Mouse (Mus musculus) CH12.LX (cell line): Measurements from ENCODE around the gene Yaf2. TPM values are rescaled to one million over a fixed set of nuclear protein-coding genes. Genes with fewer than 3 reads are reported as not detected.

ENCODE experiments used
- DNase-seq: peaks from one replicate; pipeline ENCODE4 v3.0.0-alpha.2; 2013; ENCODE audit errors: extremely low read depth
- H3K27ac ChIP-seq: 2 replicates; pipeline ENCODE4 v1.5.1; 2012; ENCODE audit warnings: low read depth, mild to moderate bottlenecking, control low read depth, moderate library complexity; ENCODE audit not compliant: insufficient read depth
- H3K27me3 ChIP-seq: replicated peaks from 2 replicates; pipeline ENCODE3; 2012; ENCODE audit warnings: inconsistent platforms
- H3K36me3 ChIP-seq, 2 experiments: replicated peaks in 1 of 2; 2 replicates each; pipeline versions ENCODE3 to v1.6.1; 2012; ENCODE audit warnings: inconsistent platforms in 1 of 2, low read length in 1 of 2, mild to moderate bottlenecking in 1 of 2, mixed read lengths in 1 of 2, moderate library complexity in 1 of 2; ENCODE audit not compliant: control insufficient read depth in 1 of 2, insufficient read depth in 1 of 2
- H3K4me1 ChIP-seq, 2 experiments: 2 replicates each; pipeline ENCODE4 v1.6.1; 2012; ENCODE audit warnings: inconsistent platforms in 1 of 2, moderate library complexity in 1 of 2; ENCODE audit not compliant: insufficient read depth in 2 of 2, control insufficient read depth in 1 of 2
- H3K4me2 ChIP-seq: 2 replicates; pipeline ENCODE4 v1.6.1; 2012; ENCODE audit warnings: low read depth, mild to moderate bottlenecking, control low read depth; ENCODE audit not compliant: poor library complexity, insufficient read depth, severe bottlenecking
- H3K4me3 ChIP-seq, 3 experiments: fragments of 150-350 bp in 1 of 3; sonication (generic) in 1 of 3; replicated peaks in 1 of 3; 2 replicates each; pipeline versions ENCODE3 to v1.5.1; 2011 to 2012; ENCODE audit warnings: low read depth in 2 of 3, low read length in 2 of 3, mild to moderate bottlenecking in 2 of 3, moderate library complexity in 2 of 3, control low read depth in 1 of 3, improper control_type of control experiment in 1 of 3, inconsistent platforms in 1 of 3, mixed read lengths in 1 of 3; ENCODE audit not compliant: poor library complexity in 1 of 3
- H3K79me2 ChIP-seq: replicated peaks from 2 replicates; pipeline ENCODE4 v1.6.1; 2012; ENCODE audit warnings: mild to moderate bottlenecking, moderate library complexity; ENCODE audit not compliant: control insufficient read depth, poor library complexity, insufficient read depth, severe bottlenecking; ENCODE audit errors: extremely low read depth
- H3K9ac ChIP-seq: 2 replicates; pipeline ENCODE4 v1.6.1; 2012; ENCODE audit warnings: low read depth, mild to moderate bottlenecking, control low read depth, moderate library complexity; ENCODE audit not compliant: insufficient read depth
- H3K9me3 ChIP-seq: replicated peaks from 2 replicates; pipeline ENCODE3; 2012; ENCODE audit warnings: low read length, inconsistent platforms, mixed read lengths
- BHLHE40 ChIP-seq: IDR thresholded peaks from 2 replicates; pipeline ENCODE4 v1.6.1; 2011; ENCODE audit warnings: mild to moderate bottlenecking, low read depth, low read length, improper control_type of control experiment
- CHD1 ChIP-seq: IDR thresholded peaks from 2 replicates; pipeline ENCODE4 v1.6.1; 2012; ENCODE audit warnings: low read depth, low read length, improper control_type of control experiment, inconsistent platforms
- CTCF ChIP-seq, 2 experiments: IDR thresholded peaks in 1 of 2; conservative IDR thresholded peaks in 1 of 2; 2 replicates each; pipeline ENCODE4 v1.5.1; 2011 to 2012; ENCODE audit warnings: low read depth in 2 of 2, low read length in 2 of 2, improper control_type of control experiment in 1 of 2, inconsistent platforms in 1 of 2, mild to moderate bottlenecking in 1 of 2, moderate library complexity in 1 of 2
- ELF1 ChIP-seq: IDR thresholded peaks from 2 replicates; pipeline ENCODE4 v1.6.1; 2014; ENCODE audit warnings: low read depth, mild to moderate bottlenecking, inconsistent platforms, low read length, improper control_type of control experiment
- HCFC1 ChIP-seq: IDR thresholded peaks from 2 replicates; pipeline ENCODE4 v1.6.1; 2012; ENCODE audit warnings: low read depth, mild to moderate bottlenecking, inconsistent platforms, low read length, improper control_type of control experiment
- IRF4 ChIP-seq: IDR thresholded peaks from 2 replicates; pipeline ENCODE4 v1.6.1; 2014; ENCODE audit warnings: low read depth, mild to moderate bottlenecking, inconsistent platforms, low read length, improper control_type of control experiment
- JUN ChIP-seq: IDR thresholded peaks from 2 replicates; pipeline ENCODE4 v1.6.1; 2011; ENCODE audit warnings: low read depth, mild to moderate bottlenecking, low read length, improper control_type of control experiment, moderate library complexity; ENCODE audit not compliant: insufficient read depth
- MAX ChIP-seq: IDR thresholded peaks from 2 replicates; pipeline ENCODE4 v1.6.1; 2011; ENCODE audit warnings: low read length, improper control_type of control experiment
- MXI1 ChIP-seq: IDR thresholded peaks from 2 replicates; pipeline ENCODE4 v1.6.1; 2011; ENCODE audit warnings: mild to moderate bottlenecking, low read depth, low read length, improper control_type of control experiment
- MYC ChIP-seq: IDR thresholded peaks from 2 replicates; pipeline ENCODE4 v1.6.1; 2011; ENCODE audit warnings: low read depth, mild to moderate bottlenecking, improper control_type of control experiment, low read length
- PAX5 ChIP-seq: IDR thresholded peaks from 2 replicates; pipeline ENCODE4 v1.6.1; 2012; ENCODE audit warnings: low read length, inconsistent platforms, mixed read lengths
- POLR2A ChIP-seq: IDR thresholded peaks from 2 replicates; pipeline ENCODE4 v1.6.1; 2011; ENCODE audit warnings: low read depth, mild to moderate bottlenecking, improper control_type of control experiment, low read length
- POLR2AphosphoS2 ChIP-seq: IDR thresholded peaks from 2 replicates; pipeline ENCODE4 v1.6.1; 2011; ENCODE audit warnings: low read depth, low read length, improper control_type of control experiment
- RAD21 ChIP-seq: IDR thresholded peaks from 2 replicates; pipeline ENCODE4 v1.6.1; 2011; ENCODE audit warnings: low read depth, mild to moderate bottlenecking, low read length, improper control_type of control experiment, moderate library complexity
- RCOR1 ChIP-seq: conservative IDR thresholded peaks from 2 replicates; pipeline ENCODE4 v1.6.1; 2012; ENCODE audit warnings: low read depth, mild to moderate bottlenecking, inconsistent platforms, low read length, improper control_type of control experiment
- SIN3A ChIP-seq: IDR thresholded peaks from 2 replicates; pipeline ENCODE4 v1.6.1; 2012; ENCODE audit warnings: low read length, improper control_type of control experiment, inconsistent platforms
- SMC3 ChIP-seq: IDR thresholded peaks from 2 replicates; pipeline ENCODE4 v1.6.1; 2011; ENCODE audit warnings: low read depth, low read length, improper control_type of control experiment
- TBP ChIP-seq: conservative IDR thresholded peaks from 2 replicates; pipeline ENCODE4 v1.6.1; 2011; ENCODE audit warnings: low read depth, low read length, improper control_type of control experiment
- USF1 ChIP-seq: IDR thresholded peaks from 2 replicates; pipeline ENCODE4 v1.6.1; 2014; ENCODE audit warnings: low read depth, mild to moderate bottlenecking, inconsistent platforms, low read length, improper control_type of control experiment
- ZC3H11A ChIP-seq: IDR thresholded peaks from 2 replicates; pipeline ENCODE4 v1.6.1; 2012; ENCODE audit warnings: low read depth, mild to moderate bottlenecking, inconsistent platforms, low read length, improper control_type of control experiment
- ZMIZ1 ChIP-seq: IDR thresholded peaks from 2 replicates; pipeline ENCODE4 v1.6.1; 2012; ENCODE audit warnings: low read depth, mild to moderate bottlenecking, inconsistent platforms, low read length, improper control_type of control experiment
- dilution Hi-C: fragments of 300-500 bp; cut with MboI; formaldehyde crosslinking; loops from 2 replicates; pipeline ENCODE4 v1.14.3; 2020; ENCODE audit warnings: low sequenced_read_pairs; ENCODE audit not compliant: extremely low pct_unique_long_range_greater_than_20kb, extremely low pct_ligation_motif_present
- in situ Hi-C: fragments of 300-500 bp; cut with MboI; formaldehyde crosslinking; loops from 3 replicates; pipeline ENCODE4 v1.14.3; 2019; ENCODE audit warnings: low sequenced_read_pairs, low pct_ligation_motif_present, low pct_unique_long_range_greater_than_20kb, mixed read lengths
- polyA plus RNA-seq: library from polyadenylated mRNA; unstranded; fragments of >175 nt; gene quantifications from 2 replicates; pipeline ENCODE4 v1.2.1, GENCODE M21; 2012; ENCODE audit warnings: low read depth; ENCODE audit not compliant: insufficient read length
- total RNA-seq, 2 experiments: library from RNA; depleted of rRNA; stranded (reverse); fragments of 300-350 nt in 1 of 2; fragments of >200 nt in 1 of 2; gene quantifications; 2 replicates each; pipeline ENCODE4 v1.2.3; 2012 to 2014

Gene Yaf2
- total and polyA plus RNA-seq, 3 experiments, result 32.7 to 78.4 (median 46.2) TPM

GRCm38 (mm10) chr15:93365561-93365960 lies 28.8 kb upstream of the Yaf2 start:
- no peak overlapping the region for H3K9ac ChIP-seq
- no peaks in the 10 kb centered on the region for H3K9me3 ChIP-seq
- in situ Hi-C loops (no loop called here), dilution Hi-C loops (no loop called here)
- no peak for DNase-seq
- no peak overlapping the region for H3K4me3 ChIP-seq
- TF ChIP-seq ELF1 (no peak), JUN (no peak), RAD21 (no peak), SIN3A (no peak), ZC3H11A (no peak), BHLHE40 (no peak), IRF4 (no peak), CHD1 (no peak), TBP (no peak), USF1 (no peak), POLR2A (no peak), HCFC1 (no peak), MXI1 (no peak), RCOR1 (no peak), MAX (no peak), MYC (no peak)
- H3K27ac ChIP-seq, result no peak overlapping the region
- no peaks in the 10 kb centered on the region for H3K36me3 ChIP-seq
- no peaks in the 10 kb centered on the region for H3K79me2 ChIP-seq
- H3K4me2 ChIP-seq, result no peak overlapping the region
- no peaks in the 10 kb centered on the region for H3K27me3 ChIP-seq
- H3K4me1 ChIP-seq, result peaks cover 3 to 6% of the 10 kb centered on the region in 2 experiments; a peak in 2 of 4 replicates

DNA sequence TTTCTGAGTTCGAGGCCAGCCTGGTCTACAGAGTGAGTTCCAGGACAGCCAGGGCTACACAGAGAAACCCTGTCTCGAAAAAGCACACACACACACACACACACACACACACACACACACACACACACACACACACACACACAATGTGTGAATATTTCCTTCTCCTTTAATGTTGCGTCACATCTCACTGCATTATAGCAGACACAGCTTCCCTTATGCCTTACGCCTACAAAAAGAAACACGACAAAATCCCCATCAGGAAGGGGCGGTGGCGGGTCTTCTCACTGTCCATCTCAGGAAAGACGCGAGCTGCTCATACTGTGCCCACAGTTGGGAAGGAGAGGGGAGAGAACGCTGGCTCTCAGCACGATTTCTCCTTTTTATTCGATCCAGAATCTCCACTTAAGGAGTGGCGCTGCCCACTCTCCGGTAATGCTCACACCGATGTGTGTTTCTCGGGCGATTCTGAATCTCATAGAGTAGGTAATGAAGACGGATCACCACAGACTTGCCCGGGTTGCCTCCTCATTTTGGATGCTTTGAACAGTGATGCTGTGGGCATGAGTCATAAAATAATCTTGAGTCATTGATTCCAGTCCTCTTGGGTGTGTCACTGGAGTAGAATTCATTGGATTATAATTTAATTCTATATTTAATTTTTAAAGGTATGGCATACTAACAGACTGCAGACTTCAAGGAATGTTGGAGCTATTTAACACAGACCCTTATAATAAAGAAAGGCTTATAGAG lies 21.8 kb upstream of the Yaf2 start:
- in situ Hi-C loops (no loop called here), dilution Hi-C loops (no loop called here)
- Histone ChIP-seq H3K36me3 (no peaks in the 10 kb centered on the region), H3K79me2 (no peaks in the 10 kb centered on the region), H3K27me3 (no peaks in the 10 kb centered on the region), H3K4me1 (no peaks in the 10 kb centered on the region), H3K9ac (no peak overlapping the region), H3K27ac (no peak overlapping the region), H3K9me3 (peaks cover 3% of the 10 kb centered on the region), H3K4me2 (no peak overlapping the region), H3K4me3 (no peak overlapping the region)
- DNase-seq, result no peak
- TF ChIP-seq SMC3 (no peak), ZMIZ1 (no peak), CTCF (conservative IDR thresholded peaks at IDR 0.05 in 1 of 2, IDR thresholded peaks at IDR 0.05 in 1 of 2; ENCODE audit: low read depth in 2 of 2, low read length in 2 of 2) (no peak), PAX5 (no peak), POLR2AphosphoS2 (no peak)
